Mouse (Mus musculus): ENCODE results near the gene Mrgprb4. TPM values are rescaled to one million over a fixed set of nuclear protein-coding genes. Genes with fewer than 3 reads are reported as not detected.

Mrgprb4 gene
- not detected in 4 replicates for total RNA-seq (2023; ENCODE audit: inconsistent age)

GRCm38 (mm10) chr7:48199188-48199587 lies at the start of gene Mrgprb4:
Mrgprb4 (minus strand) TSS chr7:48199288.

DNA sequence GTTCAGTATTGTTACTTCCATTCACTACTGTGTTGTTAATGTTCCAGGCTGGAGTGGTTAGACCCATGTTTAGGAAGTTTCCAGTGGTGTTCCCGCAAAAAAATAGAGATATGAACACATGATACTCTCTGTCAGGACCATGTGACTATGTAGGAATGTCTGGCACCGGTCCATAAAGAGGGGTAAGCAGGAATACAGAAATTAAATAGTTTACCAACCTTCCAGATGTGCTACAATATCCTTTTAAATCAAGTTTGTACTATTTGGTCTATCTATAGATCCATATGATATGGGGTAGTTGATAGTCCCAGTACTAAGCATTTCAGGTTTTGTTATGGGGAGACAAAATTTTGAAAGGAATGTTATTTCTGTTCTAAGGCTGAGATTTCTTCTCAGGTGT lies 30.2 kb downstream of the Mrgprb4 start, which contains the start of gene Mrgprb5:
Mrgprb5 (minus strand) TSS at position 101 of the 400 bp plus-strand sequence.

Other genes with a start within 250 kb of the Mrgprb4 start
- not detected in 4 replicates for gene Mrgpra4, start 217.2 kb downstream of the Mrgprb4 start, total RNA-seq (2023; ENCODE audit: inconsistent age)
- gene Mrgprx1, start 171.7 kb downstream of the Mrgprb4 start, total RNA-seq (2023; ENCODE audit: inconsistent age): not detected in 4 replicates
- not detected in 4 replicates for gene Mrgprb5, start 30.3 kb downstream of the Mrgprb4 start, total RNA-seq (2023; ENCODE audit: inconsistent age)
- not detected in 4 replicates for gene Mrgprb8, start 189.2 kb upstream of the Mrgprb4 start, total RNA-seq (2023; ENCODE audit: inconsistent age)

Measured in B cell, adult (primary cell).